ENCODE assay signal across 8 mouse cellular contexts in the genomic region with DNA sequence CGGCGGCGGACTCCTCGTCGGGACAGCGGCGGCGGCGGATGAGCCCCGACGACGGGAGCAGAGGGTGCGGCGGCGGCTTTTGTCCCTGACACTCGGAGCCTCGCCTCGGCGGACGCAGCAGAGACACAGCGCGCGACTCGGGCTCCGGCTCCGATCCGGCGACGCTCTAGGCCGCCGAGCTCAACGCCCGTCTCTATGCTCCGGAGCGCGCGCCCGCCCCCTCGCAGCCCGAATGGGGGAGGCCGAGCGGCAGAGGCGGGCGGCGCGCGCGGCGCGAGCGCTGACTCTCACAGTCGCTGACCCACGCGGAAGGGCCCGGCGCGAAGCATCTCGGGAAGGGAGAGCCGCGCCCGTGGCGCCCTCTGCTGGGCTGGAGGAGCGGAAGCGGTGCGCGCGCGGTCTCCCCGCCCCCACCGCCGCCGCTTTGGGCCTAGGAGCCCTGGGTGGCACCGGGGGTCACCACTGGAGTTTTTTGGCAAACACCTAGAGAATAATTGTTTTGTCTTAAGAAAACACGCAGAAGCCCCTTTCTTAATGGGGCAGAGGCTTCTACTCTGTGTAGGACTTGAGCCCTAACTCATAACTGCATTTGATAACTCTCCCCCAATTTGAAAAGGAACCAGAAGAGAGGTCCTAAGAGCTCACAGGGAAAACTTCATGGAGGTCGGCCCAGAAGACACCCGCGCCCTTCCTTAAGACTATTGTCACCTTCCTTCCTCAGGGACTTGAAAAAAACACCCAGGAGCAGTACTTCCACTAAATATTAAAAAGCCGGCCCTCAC. TPM values are rescaled to one million over a fixed set of nuclear protein-coding genes. Genes with fewer than 3 reads are reported as not detected.
A peak's percentile ranks its signal among the peaks of the same experiment; 100 is the strongest.
DNase-seq lines count a peak whose midpoint lies in the region; ATAC-seq and TF ChIP-seq lines count a peak whose summit lies in the region.

Ythdf2 (minus strand) TSS at position 351 of the 782 bp plus-strand sequence.

- 2% methylated on average over 37 of the region's 78 CpGs for WGBS in hindbrain, postnatal 0 days

- no peaks in the 10 kb centered on the region for H3K9me3 ChIP-seq in hindbrain, postnatal 0 days (ENCODE audit: low read length)

- no peaks in the 10 kb centered on the region for H3K27me3 ChIP-seq in hindbrain, postnatal 0 days (ENCODE audit: insufficient read depth, low read length)

- intact Hi-C loops in gastrocnemius, adult 2 months (cut with DNase I) = loop anchor here (1.0 to 2.0 kb wide), 2 partner anchors 49 to 141 kb away; partner anchors contain the start of genes Gmeb1 and Rcc1
- intact Hi-C loops in left cerebral cortex, adult 2 months (cut with DNase I) = loop anchor here (2.0 to 5.0 kb wide), 3 partner anchors 49 to 300 kb away; partner anchors contain the start of genes Gmeb1, Sesn2 and Taf12

- no peaks in the 10 kb centered on the region; the same call in 1 of the 2 replicates for H3K36me3 ChIP-seq in hindbrain, postnatal 0 days (ENCODE audit: insufficient read depth, low read length)

- H3K9ac ChIP-seq in hindbrain, postnatal 0 days (replicated peaks; ENCODE audit: low read length) = peak within 1 kb of the TSS; percentile 99

- DNase-seq in WW6 (ENCODE audit: low read depth, low spot score) = peak; percentile 89
- peak; percentile 97 to 99 for DNase-seq in cerebellum, postnatal 4 days (ENCODE audit: low spot score in 2 of 2)
- DNase-seq in gastrocnemius, adult 2 months = peak; percentile 99
- DNase-seq in hindbrain, postnatal 0 days (ENCODE audit: low spot score) = peak; percentile 99
- peak; percentile 97 for DNase-seq in left cerebral cortex, adult 2 months (ENCODE audit: extremely low spot score in 1 of 2, low spot score in 2 of 2)
- peak; percentile 96 to 97 for DNase-seq in right cerebral cortex, adult 2 months (ENCODE audit: low spot score in 2 of 2)
- peak; percentile 98 for DNase-seq in urinary bladder, postnatal 14 days (ENCODE audit: low spot score)

- peak; percentile 99 for TF ChIP-seq CTCF in gastrocnemius, adult 2 months (IDR thresholded peaks at IDR 0.05)
- TF ChIP-seq CTCF in hindbrain, postnatal 0 days (IDR thresholded peaks at IDR 0.05; ENCODE audit: low read depth) = peak; percentile 60
- peak; percentile 99 for TF ChIP-seq CTCF in left cerebral cortex, adult 2 months (IDR thresholded peaks at IDR 0.05)

- ATAC-seq in hindbrain, postnatal 0 days = peak; percentile 98
- peak; percentile 95 for ATAC-seq in megakaryocyte, adult 5-6 weeks (ENCODE audit: poor library complexity, severe bottlenecking)

- peak within 1 kb of the TSS; percentile 93 for H3K4me3 ChIP-seq in gastrocnemius, adult 2 months
- peak within 1 kb of the TSS; percentile 99 for H3K4me3 ChIP-seq in hindbrain, postnatal 0 days (ENCODE audit: low read length)
- peak within 1 kb of the TSS; percentile 87 for H3K4me3 ChIP-seq in left cerebral cortex, adult 2 months

- peak within 1 kb of the TSS; percentile 76 for H3K4me2 ChIP-seq in hindbrain, postnatal 0 days (ENCODE audit: low read depth, low read length)

- peak within 1 kb of the TSS; percentile 99 for H3K27ac ChIP-seq in gastrocnemius, adult 2 months
- peak within 1 kb of the TSS; percentile 96 for H3K27ac ChIP-seq in hindbrain, postnatal 0 days
- H3K27ac ChIP-seq in left cerebral cortex, adult 2 months = peak within 1 kb of the TSS; percentile 82

- peaks cover 5% of the 10 kb centered on the region; the same call in 1 of the 2 replicates for H3K4me1 ChIP-seq in hindbrain, postnatal 0 days (ENCODE audit: insufficient read depth, low read length)

RNA-seq across cellular contexts. Expression of gene Ythdf2, which starts in this region (rescaled TPM):
- total RNA-seq in gastrocnemius, adult 2 months (2021) = 10 to 100 TPM; 27.3 to 27.6 TPM
- 56.4 and 57.1 TPM in 2 replicates for total RNA-seq in hindbrain, postnatal 0 days (2014; rRNA removed)
- 86.4 and 87.7 TPM in 2 replicates for polyA plus RNA-seq in hindbrain, postnatal 0 days (2015; fragmentation: Nextera tagmentation; extraction: Ambion mirVana)
- total RNA-seq in left cerebral cortex, adult 2 months (2021) = 10 to 100 TPM; 41.4 to 44.3 TPM
- 32.4 and 32.9 TPM in 2 replicates for total RNA-seq in megakaryocyte, adult 5-6 weeks (2015)
- 35.0 and 42.0 TPM in 2 replicates for total RNA-seq in megakaryocyte, adult 5-6 weeks (2017)

Comparison
In these comparisons a context has a peak if more than half of its experiments do, and no peak if none do; other contexts are left out.
1. Peak in every context shown above with its lines: DNase-seq, ATAC-seq, H3K4me3 ChIP-seq and H3K27ac ChIP-seq.